Mouse (Mus musculus): ENCODE results near the gene Nkx2-5.

- no peak for TF ChIP-seq CTCF (IDR thresholded peaks at IDR 0.05; ENCODE audit: borderline replicate concordance, extremely low read depth, insufficient read depth, insufficient read length)
- TF ChIP-seq POLR2A (IDR thresholded peaks at IDR 0.05; ENCODE audit: borderline replicate concordance, extremely low read depth, insufficient read depth, insufficient read length, poor library complexity, severe bottlenecking) = no peak
These were observed 37.9 kb upstream of the Nkx2-5 start for GRCm38 (mm10) chr17:26882706-26883105.
